Mouse (Mus musculus): ENCODE measurements at regions not wholly inside any gene's neighbourhood (a gene's known extent, or its start where the extent isn't known, plus 50 kb on each side); places are given as distances from the start of the nearest gene placed in this dataset.

GRCm38 (mm10) chr9:27453476-27453875 lies 56.9 kb downstream of the Spata19 start:
- peak overlapping the region; percentile 48 for H3K27ac ChIP-seq (replicated peaks)
- H3K27me3 ChIP-seq = no peaks in the 10 kb centered on the region
- no peak for ATAC-seq (replicated peaks)
- no peaks in the 10 kb centered on the region for H3K9me3 ChIP-seq
- H3K9ac ChIP-seq (replicated peaks) = no peak overlapping the region
- H3K36me3 ChIP-seq = no peaks in the 10 kb centered on the region
- 89% methylated on average over 2 of the region's 2 CpGs for WGBS
- H3K4me3 ChIP-seq = no peak overlapping the region
- peaks cover 22% of the 10 kb centered on the region for H3K4me1 ChIP-seq
- no peak overlapping the region for H3K4me2 ChIP-seq (replicated peaks)

- 60% methylated on average over 10 of the region's 10 CpGs for WGBS
- Histone ChIP-seq H3K4me2 (replicated peaks) (no peak overlapping the region), H3K36me3 (no peaks in the 10 kb centered on the region), H3K4me1 (peaks cover 25% of the 10 kb centered on the region), H3K27ac (replicated peaks) (peak overlapping the region; percentile 65), H3K27me3 (no peaks in the 10 kb centered on the region), H3K9ac (replicated peaks) (no peak overlapping the region), H3K4me3 (no peak overlapping the region), H3K9me3 (no peaks in the 10 kb centered on the region)
- ATAC-seq (replicated peaks) = peak; percentile 87
Measured at GRCm38 (mm10) chr9:27453924-27454652, 57.5 kb downstream of the Spata19 start.

- Histone ChIP-seq H3K36me3 (no peaks in the 10 kb centered on the region), H3K9ac (replicated peaks) (no peak overlapping the region), H3K4me1 (peaks cover 18% of the 10 kb centered on the region), H3K4me3 (no peak overlapping the region), H3K4me2 (replicated peaks) (no peak overlapping the region), H3K27me3 (no peaks in the 10 kb centered on the region), H3K27ac (replicated peaks) (no peak overlapping the region), H3K9me3 (no peaks in the 10 kb centered on the region)
- no peak for ATAC-seq (replicated peaks)
- 15% methylated on average over 3 of the region's 3 CpGs for WGBS
Measured at GRCm38 (mm10) chr9:27458335-27459040, 61.9 kb downstream of the Spata19 start.

- Histone ChIP-seq H3K4me1 (peaks cover 8% of the 10 kb centered on the region), H3K9me3 (no peaks in the 10 kb centered on the region), H3K9ac (replicated peaks) (no peak overlapping the region), H3K36me3 (no peaks in the 10 kb centered on the region), H3K4me2 (replicated peaks) (no peak overlapping the region), H3K27ac (replicated peaks) (no peak overlapping the region), H3K27me3 (no peaks in the 10 kb centered on the region), H3K4me3 (no peak overlapping the region)
- 39% methylated on average over 8 of the region's 8 CpGs for WGBS
- no peak for ATAC-seq (replicated peaks)
Measured at GRCm38 (mm10) chr9:27461029-27461428, 64.4 kb downstream of the Spata19 start.

- no peak overlapping the region for H3K9ac ChIP-seq (replicated peaks)
- no peak overlapping the region for H3K4me3 ChIP-seq
- H3K36me3 ChIP-seq = no peaks in the 10 kb centered on the region
- no peaks in the 10 kb centered on the region for H3K27me3 ChIP-seq
- 92% methylated on average over 1 of the region's 1 CpGs for WGBS
- no peaks in the 10 kb centered on the region for H3K4me1 ChIP-seq
- ATAC-seq (replicated peaks) = no peak
- no peak overlapping the region for H3K27ac ChIP-seq (replicated peaks)
- no peaks in the 10 kb centered on the region for H3K9me3 ChIP-seq
- no peak overlapping the region for H3K4me2 ChIP-seq (replicated peaks)
Measured at GRCm38 (mm10) chr9:27464006-27464405, 67.4 kb downstream of the Spata19 start.

GRCm38 (mm10) chr9:27475468-27475867 lies 78.9 kb downstream of the Spata19 start:
- no peaks in the 10 kb centered on the region for H3K9me3 ChIP-seq
- no peak overlapping the region for H3K4me3 ChIP-seq
- no peak overlapping the region for H3K4me2 ChIP-seq (replicated peaks)
- WGBS = 81% methylated on average over 10 of the region's 10 CpGs
- H3K36me3 ChIP-seq = no peaks in the 10 kb centered on the region
- no peak for ATAC-seq (replicated peaks)
- no peak overlapping the region for H3K9ac ChIP-seq (replicated peaks)
- H3K27me3 ChIP-seq = no peaks in the 10 kb centered on the region
- H3K4me1 ChIP-seq = peaks cover 7% of the 10 kb centered on the region; the same call in 1 of the 2 replicates
- H3K27ac ChIP-seq (replicated peaks) = no peak overlapping the region

GRCm38 (mm10) chr9:27476636-27477035 lies 80.0 kb downstream of the Spata19 start:
- H3K9ac ChIP-seq (replicated peaks) = no peak overlapping the region
- H3K36me3 ChIP-seq = no peaks in the 10 kb centered on the region
- H3K4me3 ChIP-seq = no peak overlapping the region
- H3K4me1 ChIP-seq = peaks cover 7% of the 10 kb centered on the region; the same call in 1 of the 2 replicates
- no peaks in the 10 kb centered on the region for H3K27me3 ChIP-seq
- H3K4me2 ChIP-seq (replicated peaks) = no peak overlapping the region
- no peak for ATAC-seq (replicated peaks)
- 61% methylated on average over 5 of the region's 5 CpGs for WGBS
- H3K9me3 ChIP-seq = no peaks in the 10 kb centered on the region
- H3K27ac ChIP-seq (replicated peaks) = peak overlapping the region; percentile 43

GRCm38 (mm10) chr9:27477079-27477687 lies 80.6 kb downstream of the Spata19 start:
- Histone ChIP-seq H3K9ac (replicated peaks) (no peak overlapping the region), H3K4me2 (replicated peaks) (no peak overlapping the region), H3K36me3 (no peaks in the 10 kb centered on the region), H3K27me3 (no peaks in the 10 kb centered on the region), H3K4me3 (no peak overlapping the region), H3K27ac (replicated peaks) (peak overlapping the region; percentile 43), H3K4me1 (peaks cover 7% of the 10 kb centered on the region; the same call in 1 of the 2 replicates), H3K9me3 (no peaks in the 10 kb centered on the region)
- ATAC-seq (replicated peaks) = 0 out of 2 replicates have a peak, but pooled peaks have one; percentile 13
- WGBS = 49% methylated on average over 4 of the region's 4 CpGs

- Histone ChIP-seq H3K27me3 (no peaks in the 10 kb centered on the region), H3K4me1 (peaks cover 7% of the 10 kb centered on the region; the same call in 1 of the 2 replicates), H3K36me3 (no peaks in the 10 kb centered on the region), H3K9me3 (no peaks in the 10 kb centered on the region), H3K4me3 (no peak overlapping the region), H3K4me2 (replicated peaks) (no peak overlapping the region), H3K27ac (replicated peaks) (no peak overlapping the region), H3K9ac (replicated peaks) (no peak overlapping the region)
- WGBS = 97% methylated on average over 3 of the region's 3 CpGs
- no peak for ATAC-seq (replicated peaks)
Measured at GRCm38 (mm10) chr9:27478346-27478745, 81.7 kb downstream of the Spata19 start.

GRCm38 (mm10) chr9:27501816-27502215 lies 105.2 kb downstream of the Spata19 start:
- Histone ChIP-seq H3K4me2 (replicated peaks) (no peak overlapping the region), H3K36me3 (no peaks in the 10 kb centered on the region), H3K9me3 (no peaks in the 10 kb centered on the region), H3K27ac (replicated peaks) (no peak overlapping the region), H3K9ac (replicated peaks) (no peak overlapping the region), H3K27me3 (no peaks in the 10 kb centered on the region), H3K4me3 (no peak overlapping the region), H3K4me1 (0 out of 2 replicates have a peak, but pooled peaks cover 3% of the 10 kb centered on the region)
- ATAC-seq (replicated peaks) = no peak
- 39% methylated on average over 6 of the region's 6 CpGs for WGBS

- ATAC-seq (replicated peaks) = no peak
Measured at GRCm38 (mm10) chr9:27509157-27509556, 112.6 kb downstream of the Spata19 start.

GRCm38 (mm10) chr9:27509711-27510110 lies 113.1 kb downstream of the Spata19 start:
- Histone ChIP-seq H3K4me1 (0 out of 2 replicates have a peak, but pooled peaks cover 3% of the 10 kb centered on the region), H3K27ac (replicated peaks) (no peak overlapping the region), H3K36me3 (no peaks in the 10 kb centered on the region), H3K27me3 (no peaks in the 10 kb centered on the region), H3K4me3 (no peak overlapping the region), H3K4me2 (replicated peaks) (no peak overlapping the region), H3K9me3 (no peaks in the 10 kb centered on the region), H3K9ac (replicated peaks) (no peak overlapping the region)
- 85% methylated on average over 9 of the region's 9 CpGs for WGBS
- no peak for ATAC-seq (replicated peaks)

More at GRCm38 (mm10) chr9:27509157-27509556, 112.6 kb downstream of the Spata19 start:
- 36% methylated on average over 5 of the region's 5 CpGs for WGBS
- no peak overlapping the region for H3K9ac ChIP-seq (replicated peaks)
- H3K36me3 ChIP-seq = no peaks in the 10 kb centered on the region
- no peak overlapping the region for H3K4me3 ChIP-seq
- no peaks in the 10 kb centered on the region for H3K9me3 ChIP-seq
- H3K4me1 ChIP-seq = 0 out of 2 replicates have a peak, but pooled peaks cover 3% of the 10 kb centered on the region
- H3K27ac ChIP-seq (replicated peaks) = peak overlapping the region; percentile 41; the same call in 1 of the 2 replicates
- no peak overlapping the region for H3K4me2 ChIP-seq (replicated peaks)
- no peaks in the 10 kb centered on the region for H3K27me3 ChIP-seq
